In genomic region chr16:42745943-42746675, GRCm38 (mm10) we compare ENCODE assay signal across 8 mouse cellular contexts.
DNase-seq lines count a peak whose midpoint lies in the region; ATAC-seq lines count a peak whose summit lies in the region.

No protein-coding gene starts in this region.

- H3K9ac ChIP-seq in embryonic facial prominence, embryonic 15.5 days = no peak overlapping the region

- peak overlapping the region; percentile 17; the same call in 1 of the 2 replicates for H3K4me2 ChIP-seq in embryonic facial prominence, embryonic 15.5 days (replicated peaks)

- H3K27me3 ChIP-seq in embryonic facial prominence, embryonic 15.5 days = no peaks in the 10 kb centered on the region

- ATAC-seq in embryonic facial prominence, embryonic 15.5 days (ENCODE audit: insufficient number of reproducible peaks, low FRiP score, low TSS enrichment, low read depth) = peak; percentile 51; the same call in 1 of the 2 replicates

- H3K4me1 ChIP-seq in embryonic facial prominence, embryonic 15.5 days = no peaks in the 10 kb centered on the region

- H3K27ac ChIP-seq in embryonic facial prominence, embryonic 15.5 days (replicated peaks) = no peak overlapping the region

- no peaks in the 10 kb centered on the region for H3K9me3 ChIP-seq in embryonic facial prominence, embryonic 15.5 days (replicated peaks)

- intact Hi-C loops in heart, postnatal 10 days (cut with DNase I) = no loop called here

- H3K4me3 ChIP-seq in embryonic facial prominence, embryonic 15.5 days (replicated peaks) = no peak overlapping the region

- 32% methylated on average over 11 of the region's 11 CpGs for WGBS in embryonic facial prominence, embryonic 15.5 days

- H3K36me3 ChIP-seq in embryonic facial prominence, embryonic 15.5 days = no peaks in the 10 kb centered on the region

- DNase-seq in heart, postnatal 10 days = peak; percentile 3 to 5
- DNase-seq in heart, adult 11 months = no peak
- peak; percentile 46 for DNase-seq in NIH3T3 (ENCODE audit: low read depth)
- peak; percentile 28 to 36 for DNase-seq in left cerebral cortex, adult 8-10 months (ENCODE audit: low spot score in 2 of 2)
- DNase-seq in urinary bladder, postnatal 10 days (ENCODE audit: low spot score) = no peak
- DNase-seq in thymus, adult 18-20 months = no peak
- no peak for DNase-seq in urinary bladder, postnatal 36 days (ENCODE audit: low spot score in 2 of 2)

Comparison
In these comparisons a context has a peak if more than half of its experiments do, and no peak if none do; other contexts are left out.
1. DNase-seq: peak in heart, postnatal 10 days (2 of 2), NIH3T3 (single experiment) and left cerebral cortex, adult 8-10 months (2 of 2); none in heart, adult 11 months (single experiment), urinary bladder, postnatal 10 days (single experiment), thymus, adult 18-20 months (0 of 2) and urinary bladder, postnatal 36 days (0 of 2).